Mouse (Mus musculus): Measurements from ENCODE around the gene Traf2. TPM values are rescaled to one million over a fixed set of nuclear protein-coding genes. Genes with fewer than 3 reads are reported as not detected.
A peak's percentile ranks its signal among the peaks of the same experiment; 100 is the strongest.

Gene Traf2
- polyA plus RNA-seq, 1 experiment from 2014 or later: 16.4 TPM

DNA sequence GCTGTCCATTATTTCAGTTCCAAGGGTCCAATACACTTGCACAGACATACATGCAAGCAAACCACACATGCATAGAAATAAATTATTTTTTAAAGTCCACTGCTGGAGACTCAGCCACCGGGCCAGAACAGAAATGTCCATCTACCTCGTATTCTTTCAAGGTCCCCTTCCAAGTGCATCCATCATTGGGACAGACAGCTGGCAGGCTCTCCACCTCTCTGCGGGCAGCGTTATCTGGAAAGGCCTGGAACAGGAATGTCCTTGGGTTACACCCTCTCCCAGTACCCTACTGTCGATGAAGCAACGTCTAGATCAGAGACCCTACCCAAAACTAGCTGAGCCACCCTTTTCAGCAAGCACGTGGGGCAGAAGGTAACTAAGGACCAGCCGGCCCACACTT lies 10.2 kb downstream of the Traf2 start:
- peaks cover 50% of the 10 kb centered on the region for H3K36me3 ChIP-seq (ENCODE audit: control insufficient read depth, insufficient read depth)
- no peak for ATAC-seq
- 88% methylated on average over 8 of the region's 8 CpGs for WGBS
- H3K9ac ChIP-seq (ENCODE audit: low read depth, low read length): no peak overlapping the region
- TF ChIP-seq CTCF (IDR thresholded peaks at IDR 0.05; ENCODE audit: low read depth): no peak
- H3K9me3 ChIP-seq (ENCODE audit: control insufficient read depth): no peaks in the 10 kb centered on the region
- no peak overlapping the region for H3K27ac ChIP-seq (ENCODE audit: low read depth, low read length)
- H3K27me3 ChIP-seq (replicated peaks; ENCODE audit: control insufficient read depth, insufficient read depth, low read length): no peaks in the 10 kb centered on the region
- no peaks in the 10 kb centered on the region for H3K4me1 ChIP-seq (replicated peaks; ENCODE audit: control insufficient read depth, insufficient read depth, low read length)
- no peak overlapping the region for H3K4me2 ChIP-seq (replicated peaks; ENCODE audit: low read depth)
- no peak overlapping the region for H3K4me3 ChIP-seq (ENCODE audit: low read depth, low read length)

DNA sequence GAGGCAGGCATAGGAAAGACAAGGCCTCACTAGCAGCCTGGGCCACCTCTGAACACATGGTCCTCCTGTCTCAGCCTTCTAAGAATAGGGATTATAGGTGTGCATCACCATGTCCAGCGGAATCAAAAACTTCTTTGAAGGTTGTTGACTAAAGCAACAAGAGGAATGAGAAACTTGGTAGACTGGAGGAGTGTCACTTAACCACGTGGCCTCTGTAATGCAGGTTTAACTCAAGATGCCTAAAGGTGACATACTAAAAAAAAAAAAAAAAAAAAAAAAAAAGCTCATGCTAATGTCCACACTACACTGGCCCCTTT lies 11.9 kb downstream of the Traf2 start:
- Histone ChIP-seq H3K27ac (ENCODE audit: low read depth, low read length) (no peak overlapping the region), H3K4me1 (replicated peaks; ENCODE audit: control insufficient read depth, insufficient read depth, low read length) (no peaks in the 10 kb centered on the region), H3K27me3 (replicated peaks; ENCODE audit: control insufficient read depth, insufficient read depth, low read length) (no peaks in the 10 kb centered on the region), H3K9ac (ENCODE audit: low read depth, low read length) (no peak overlapping the region), H3K36me3 (ENCODE audit: control insufficient read depth, insufficient read depth) (peaks cover 64% of the 10 kb centered on the region), H3K4me2 (replicated peaks; ENCODE audit: low read depth) (no peak overlapping the region), H3K4me3 (ENCODE audit: low read depth, low read length) (no peak overlapping the region), H3K9me3 (ENCODE audit: control insufficient read depth) (no peaks in the 10 kb centered on the region)
- TF ChIP-seq CTCF (IDR thresholded peaks at IDR 0.05; ENCODE audit: low read depth): no peak
- 90% methylated on average over 2 of the region's 2 CpGs for WGBS
- ATAC-seq: no peak

DNA sequence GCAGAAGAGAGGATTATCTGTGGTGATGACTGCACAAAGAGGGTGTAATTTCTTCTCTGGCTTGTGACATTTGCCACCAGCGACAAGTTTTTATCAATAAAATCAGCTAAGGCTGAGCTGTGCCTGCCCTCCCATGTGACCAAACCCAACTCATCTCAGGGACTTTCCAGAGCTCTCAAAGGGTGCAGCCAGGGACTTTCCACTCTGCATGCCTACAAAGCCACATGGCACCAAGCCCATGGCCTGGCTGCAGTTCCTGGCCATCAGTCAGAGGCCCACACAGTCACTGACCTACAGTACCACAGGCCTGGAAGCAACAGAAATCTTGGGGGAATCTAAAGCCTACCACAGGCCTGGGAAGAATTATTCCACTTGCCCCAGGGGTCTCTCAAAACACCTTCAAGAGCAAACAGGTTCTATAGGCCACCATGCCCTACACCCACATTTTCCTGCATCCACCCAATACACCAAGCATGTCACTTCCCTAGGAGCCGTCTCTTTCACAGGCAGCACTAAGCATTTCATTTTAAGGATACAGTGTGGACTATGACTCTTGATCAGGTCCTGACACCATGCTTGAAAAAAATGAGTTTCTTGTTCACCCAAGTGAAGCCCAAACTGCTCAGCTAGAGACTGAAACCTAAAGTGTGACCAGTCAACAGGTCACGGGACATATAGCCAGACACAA lies 12.4 kb downstream of the Traf2 start:
- 73% methylated on average over 3 of the region's 3 CpGs for WGBS
- no peaks in the 10 kb centered on the region for H3K27me3 ChIP-seq (replicated peaks; ENCODE audit: control insufficient read depth, insufficient read depth, low read length)
- H3K36me3 ChIP-seq (ENCODE audit: control insufficient read depth, insufficient read depth): peaks cover 69% of the 10 kb centered on the region
- no peak overlapping the region for H3K9ac ChIP-seq (ENCODE audit: low read depth, low read length)
- no peak overlapping the region for H3K4me3 ChIP-seq (ENCODE audit: low read depth, low read length)
- H3K4me1 ChIP-seq (replicated peaks; ENCODE audit: control insufficient read depth, insufficient read depth, low read length): no peaks in the 10 kb centered on the region
- no peak for ATAC-seq
- H3K27ac ChIP-seq (ENCODE audit: low read depth, low read length): no peak overlapping the region
- H3K4me2 ChIP-seq (replicated peaks; ENCODE audit: low read depth): no peak overlapping the region
- no peak for TF ChIP-seq CTCF (IDR thresholded peaks at IDR 0.05; ENCODE audit: low read depth)
- no peaks in the 10 kb centered on the region for H3K9me3 ChIP-seq (ENCODE audit: control insufficient read depth)

DNA sequence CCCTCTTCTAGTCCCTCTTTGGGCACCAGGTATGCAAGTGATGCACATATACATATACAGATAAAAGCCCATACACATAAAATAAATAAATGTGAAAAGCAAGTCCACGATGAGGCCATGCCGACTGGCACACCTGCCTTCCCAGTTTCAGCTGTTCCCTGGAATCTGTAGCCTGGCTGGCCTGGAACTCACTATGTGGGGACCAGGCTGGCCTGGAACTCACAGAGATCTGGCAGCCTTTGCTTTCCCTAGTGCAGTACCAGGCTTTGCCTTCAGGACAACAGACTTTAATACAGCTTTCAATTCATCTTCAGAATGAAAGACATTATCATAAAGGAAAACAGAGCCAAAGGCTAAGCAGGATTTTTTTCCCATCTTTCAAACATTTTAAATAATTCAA lies 13.0 kb downstream of the Traf2 start:
- Histone ChIP-seq H3K9me3 (ENCODE audit: control insufficient read depth) (no peaks in the 10 kb centered on the region), H3K9ac (ENCODE audit: low read depth, low read length) (no peak overlapping the region), H3K4me3 (ENCODE audit: low read depth, low read length) (no peak overlapping the region), H3K36me3 (ENCODE audit: control insufficient read depth, insufficient read depth) (peaks cover 74% of the 10 kb centered on the region), H3K4me1 (replicated peaks; ENCODE audit: control insufficient read depth, insufficient read depth, low read length) (no peaks in the 10 kb centered on the region), H3K27ac (ENCODE audit: low read depth, low read length) (no peak overlapping the region), H3K4me2 (replicated peaks; ENCODE audit: low read depth) (no peak overlapping the region), H3K27me3 (replicated peaks; ENCODE audit: control insufficient read depth, insufficient read depth, low read length) (no peaks in the 10 kb centered on the region)
- no peak for TF ChIP-seq CTCF (IDR thresholded peaks at IDR 0.05; ENCODE audit: low read depth)
- 90% methylated on average over 2 of the region's 2 CpGs for WGBS
- ATAC-seq: no peak

DNA sequence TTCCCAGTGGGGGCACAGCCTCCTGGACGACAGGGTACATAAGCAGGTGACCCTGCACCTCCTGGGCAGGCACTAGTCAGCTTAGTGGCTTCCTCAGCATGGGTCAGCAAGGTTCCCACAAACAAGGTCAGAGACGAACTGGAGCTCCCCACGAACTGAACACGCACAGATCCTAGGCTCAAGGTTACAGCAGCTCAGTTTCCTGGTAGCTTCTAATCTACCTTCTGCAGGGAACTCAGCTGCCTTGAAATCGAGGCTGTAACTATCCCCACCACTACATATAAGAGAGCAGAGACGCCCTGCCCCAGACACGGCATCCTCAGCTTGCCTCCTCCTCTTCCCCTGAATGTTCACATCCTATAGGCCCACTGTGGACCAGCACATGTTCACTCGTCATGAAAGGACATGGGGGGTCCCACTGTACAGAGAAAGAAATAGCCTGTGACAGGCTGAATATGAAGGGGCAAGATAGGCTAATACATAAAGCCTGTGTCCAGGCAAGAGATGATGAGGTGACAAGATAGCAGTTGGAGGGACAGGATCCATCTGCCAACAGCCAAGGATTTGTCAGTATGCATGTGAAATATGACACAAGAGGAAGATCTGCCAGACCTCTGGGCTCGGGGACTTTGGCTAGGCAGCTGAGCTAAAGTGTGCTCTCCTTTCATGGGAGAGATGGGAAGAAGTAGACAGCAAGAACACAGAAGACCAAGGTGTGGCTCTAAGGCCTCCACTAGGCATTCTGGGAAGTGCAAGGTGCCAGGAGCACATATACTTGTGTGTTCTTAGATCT lies 20.0 kb downstream of the Traf2 start:
- WGBS: 87% methylated on average over 9 of the region's 9 CpGs
- TF ChIP-seq CTCF (IDR thresholded peaks at IDR 0.05; ENCODE audit: low read depth): no peak
- Histone ChIP-seq H3K27me3 (replicated peaks; ENCODE audit: control insufficient read depth, insufficient read depth, low read length) (no peaks in the 10 kb centered on the region), H3K27ac (ENCODE audit: low read depth, low read length) (no peak overlapping the region), H3K4me1 (replicated peaks; ENCODE audit: control insufficient read depth, insufficient read depth, low read length) (no peaks in the 10 kb centered on the region), H3K9me3 (ENCODE audit: control insufficient read depth) (no peaks in the 10 kb centered on the region), H3K4me3 (ENCODE audit: low read depth, low read length) (no peak overlapping the region), H3K36me3 (ENCODE audit: control insufficient read depth, insufficient read depth) (peaks cover 91% of the 10 kb centered on the region), H3K9ac (ENCODE audit: low read depth, low read length) (no peak overlapping the region), H3K4me2 (replicated peaks; ENCODE audit: low read depth) (no peak overlapping the region)
- no peak for ATAC-seq

DNA sequence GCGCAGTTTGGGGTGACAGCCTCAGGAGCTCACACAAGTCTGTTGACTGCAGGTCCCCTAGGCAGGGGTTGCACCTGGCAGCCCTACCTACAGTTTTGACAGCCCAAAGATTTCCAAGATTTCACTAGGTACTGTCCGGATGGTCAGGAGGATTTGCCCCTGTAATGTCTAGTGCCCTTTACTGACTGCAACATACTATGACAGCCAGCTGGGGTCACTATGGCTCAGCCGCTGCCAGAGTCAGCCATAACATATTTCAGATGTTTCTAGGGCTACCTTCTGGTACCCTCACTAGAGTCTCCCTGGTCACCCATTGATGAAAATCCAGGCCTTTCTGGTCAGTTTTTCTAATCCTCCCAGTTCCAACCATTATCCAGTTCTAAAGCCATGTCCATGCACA lies 36.8 kb downstream of the Traf2 start:
- peak; percentile 62 for TF ChIP-seq CTCF (IDR thresholded peaks at IDR 0.05; ENCODE audit: low read depth)
- Histone ChIP-seq H3K36me3 (ENCODE audit: control insufficient read depth, insufficient read depth) (peaks cover 10% of the 10 kb centered on the region), H3K27ac (ENCODE audit: low read depth, low read length) (no peak overlapping the region), H3K27me3 (replicated peaks; ENCODE audit: control insufficient read depth, insufficient read depth, low read length) (no peaks in the 10 kb centered on the region), H3K4me3 (ENCODE audit: low read depth, low read length) (no peak overlapping the region), H3K9ac (ENCODE audit: low read depth, low read length) (no peak overlapping the region), H3K4me1 (replicated peaks; ENCODE audit: control insufficient read depth, insufficient read depth, low read length) (no peaks in the 10 kb centered on the region), H3K4me2 (replicated peaks; ENCODE audit: low read depth) (no peak overlapping the region), H3K9me3 (ENCODE audit: control insufficient read depth) (no peaks in the 10 kb centered on the region)
- no peak for ATAC-seq
- WGBS: 75% methylated on average over 3 of the region's 3 CpGs

Data from intestine, postnatal 0 days (tissue).